Mouse (Mus musculus): ENCODE results near the gene Slc4a8.

Slc4a8 gene

GRCm38 (mm10) chr15:100761419-100762185 lies at the start of gene Slc4a8:
Slc4a8 (plus strand) TSS chr15:100761747.
- in situ Hi-C loops (cut with MboI; ENCODE audit: low pct_unique_long_range_greater_than_20kb in 1 of 2, low sequenced_read_pairs in 2 of 2, unreplicated experiment in 1 of 2): no loop called here

GRCm38 (mm10) chr15:100714470-100714869 lies 47.1 kb upstream of the Slc4a8 start:
- in situ Hi-C loops (cut with MboI; ENCODE audit: low pct_unique_long_range_greater_than_20kb in 1 of 2, low sequenced_read_pairs in 2 of 2, unreplicated experiment in 1 of 2): no loop called here

GRCm38 (mm10) chr15:100715399-100715993 lies 46.1 kb upstream of the Slc4a8 start:
- in situ Hi-C loops (cut with MboI; ENCODE audit: low pct_unique_long_range_greater_than_20kb in 1 of 2, low sequenced_read_pairs in 2 of 2, unreplicated experiment in 1 of 2): no loop called here

- in situ Hi-C loops (cut with MboI; ENCODE audit: low pct_unique_long_range_greater_than_20kb in 1 of 2, low sequenced_read_pairs in 2 of 2, unreplicated experiment in 1 of 2): no loop called here
Observed at GRCm38 (mm10) chr15:100717933-100718332, 43.6 kb upstream of the Slc4a8 start.

GRCm38 (mm10) chr15:100718572-100718971 lies 43.0 kb upstream of the Slc4a8 start:
- in situ Hi-C loops (cut with MboI; ENCODE audit: low pct_unique_long_range_greater_than_20kb in 1 of 2, low sequenced_read_pairs in 2 of 2, unreplicated experiment in 1 of 2): no loop called here

- in situ Hi-C loops (cut with MboI; ENCODE audit: low pct_unique_long_range_greater_than_20kb in 1 of 2, low sequenced_read_pairs in 2 of 2, unreplicated experiment in 1 of 2): no loop called here
Observed at GRCm38 (mm10) chr15:100719217-100719616, 42.3 kb upstream of the Slc4a8 start.

GRCm38 (mm10) chr15:100720066-100720465 lies 41.5 kb upstream of the Slc4a8 start:
- in situ Hi-C loops (cut with MboI; ENCODE audit: low pct_unique_long_range_greater_than_20kb in 1 of 2, low sequenced_read_pairs in 2 of 2, unreplicated experiment in 1 of 2): no loop called here

GRCm38 (mm10) chr15:100721445-100721844 lies 40.1 kb upstream of the Slc4a8 start:
- in situ Hi-C loops (cut with MboI; ENCODE audit: low pct_unique_long_range_greater_than_20kb in 1 of 2, low sequenced_read_pairs in 2 of 2, unreplicated experiment in 1 of 2): no loop called here

- in situ Hi-C loops (cut with MboI; ENCODE audit: low pct_unique_long_range_greater_than_20kb in 1 of 2, low sequenced_read_pairs in 2 of 2, unreplicated experiment in 1 of 2): no loop called here
Observed at GRCm38 (mm10) chr15:100722026-100722425, 39.5 kb upstream of the Slc4a8 start.

GRCm38 (mm10) chr15:100722564-100722963 lies 39.0 kb upstream of the Slc4a8 start:
- in situ Hi-C loops (cut with MboI; ENCODE audit: low pct_unique_long_range_greater_than_20kb in 1 of 2, low sequenced_read_pairs in 2 of 2, unreplicated experiment in 1 of 2): no loop called here

- in situ Hi-C loops (cut with MboI; ENCODE audit: low pct_unique_long_range_greater_than_20kb in 1 of 2, low sequenced_read_pairs in 2 of 2, unreplicated experiment in 1 of 2): no loop called here
Observed at GRCm38 (mm10) chr15:100723505-100723904, 38.0 kb upstream of the Slc4a8 start.

- in situ Hi-C loops (cut with MboI; ENCODE audit: low pct_unique_long_range_greater_than_20kb in 1 of 2, low sequenced_read_pairs in 2 of 2, unreplicated experiment in 1 of 2): no loop called here
Observed at GRCm38 (mm10) chr15:100726721-100727120, 34.8 kb upstream of the Slc4a8 start.

- in situ Hi-C loops (cut with MboI; ENCODE audit: low pct_unique_long_range_greater_than_20kb in 1 of 2, low sequenced_read_pairs in 2 of 2, unreplicated experiment in 1 of 2): no loop called here
Observed at GRCm38 (mm10) chr15:100727834-100728233, 33.7 kb upstream of the Slc4a8 start.

- in situ Hi-C loops (cut with MboI; ENCODE audit: low pct_unique_long_range_greater_than_20kb in 1 of 2, low sequenced_read_pairs in 2 of 2, unreplicated experiment in 1 of 2): no loop called here
Observed at GRCm38 (mm10) chr15:100728586-100728985, 33.0 kb upstream of the Slc4a8 start.

GRCm38 (mm10) chr15:100729281-100729985 lies 32.1 kb upstream of the Slc4a8 start, which contains the start of gene Galnt6:
Galnt6 (minus strand) TSS chr15:100729376.
- in situ Hi-C loops (cut with MboI; ENCODE audit: low pct_unique_long_range_greater_than_20kb in 1 of 2, low sequenced_read_pairs in 2 of 2, unreplicated experiment in 1 of 2): no loop called here

GRCm38 (mm10) chr15:100731081-100731480 lies 30.5 kb upstream of the Slc4a8 start:
- in situ Hi-C loops (cut with MboI; ENCODE audit: low pct_unique_long_range_greater_than_20kb in 1 of 2, low sequenced_read_pairs in 2 of 2, unreplicated experiment in 1 of 2): no loop called here

- in situ Hi-C loops (cut with MboI; ENCODE audit: low pct_unique_long_range_greater_than_20kb in 1 of 2, low sequenced_read_pairs in 2 of 2, unreplicated experiment in 1 of 2): no loop called here
Observed at GRCm38 (mm10) chr15:100732580-100732979, 29.0 kb upstream of the Slc4a8 start.

- in situ Hi-C loops (cut with MboI; ENCODE audit: low pct_unique_long_range_greater_than_20kb in 1 of 2, low sequenced_read_pairs in 2 of 2, unreplicated experiment in 1 of 2): no loop called here
Observed at GRCm38 (mm10) chr15:100735095-100735952, 26.2 kb upstream of the Slc4a8 start.

- in situ Hi-C loops (cut with MboI; ENCODE audit: low pct_unique_long_range_greater_than_20kb in 1 of 2, low sequenced_read_pairs in 2 of 2, unreplicated experiment in 1 of 2): no loop called here
Observed at GRCm38 (mm10) chr15:100735953-100736300, 25.6 kb upstream of the Slc4a8 start.

All from mouse embryonic stem cell (cell line).